Mouse (Mus musculus) gastrocnemius, adult 2 months (tissue): ENCODE data around the gene Plin1. TPM values are rescaled to one million over a fixed set of nuclear protein-coding genes. Genes with fewer than 3 reads are reported as not detected.

Source experiments
- DNase-seq: peaks from one replicate; pipeline ENCODE4 v3.0.0; 2022
- H3K27ac ChIP-seq: fragments of 200-600 bp; 2 replicates; pipeline ENCODE4 v1.8.1; 2022; ENCODE audit warnings: mild to moderate bottlenecking
- H3K4me3 ChIP-seq: fragments of 200-600 bp; 2 replicates; pipeline ENCODE4 v1.8.1; 2022; ENCODE audit warnings: mild to moderate bottlenecking, moderate library complexity
- CTCF ChIP-seq: fragments of 200-600 bp; IDR thresholded peaks from 2 replicates; pipeline ENCODE4 v1.8.1; 2022; ENCODE audit warnings: antibody characterized with exemption, mild to moderate bottlenecking, moderate library complexity
- intact Hi-C: fragments of 180-260 bp; cut with DNase I; formaldehyde crosslinking; loops from one replicate; pipeline ENCODE4 v1.15.1; 2025
- total RNA-seq, 2 experiments: library from RNA; stranded (reverse); gene quantifications; 2 replicates each; pipeline ENCODE4 v1.2.3; 2021

Plin1 gene
- total RNA-seq, 2 experiments from 2014 or later = 0.66 to 3.6 TPM

DNA sequence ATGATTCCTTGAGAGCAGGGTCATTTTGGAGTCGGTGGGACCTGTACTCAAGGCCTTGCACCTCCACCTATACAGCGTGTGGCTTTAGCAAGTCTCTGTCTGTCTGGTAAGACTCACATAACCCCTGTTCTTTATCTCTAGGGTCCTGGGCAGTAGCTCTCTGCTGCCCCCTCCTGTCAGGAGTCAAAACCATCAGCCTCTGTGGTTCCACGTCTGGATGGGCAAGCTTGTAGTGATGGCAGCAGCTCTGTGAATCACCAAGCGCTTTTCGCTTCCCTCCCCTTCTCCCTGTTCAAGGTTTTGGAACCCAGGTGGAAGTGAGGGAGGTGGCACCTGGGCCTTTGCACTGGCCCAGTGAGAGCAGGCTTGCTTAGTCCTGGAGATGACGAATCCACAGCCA, 4.5 kb downstream of the Plin1 start:
- intact Hi-C loops = loop anchor here (1.0 to 10.0 kb wide), 2 partner anchors 116 to 233 kb away; no protein-coding TSS in a partner anchor
- peak; percentile 86 for TF ChIP-seq CTCF
- no peak overlapping the region for H3K4me3 ChIP-seq
- peak; percentile 61 for DNase-seq
- no peak overlapping the region for H3K27ac ChIP-seq

DNA sequence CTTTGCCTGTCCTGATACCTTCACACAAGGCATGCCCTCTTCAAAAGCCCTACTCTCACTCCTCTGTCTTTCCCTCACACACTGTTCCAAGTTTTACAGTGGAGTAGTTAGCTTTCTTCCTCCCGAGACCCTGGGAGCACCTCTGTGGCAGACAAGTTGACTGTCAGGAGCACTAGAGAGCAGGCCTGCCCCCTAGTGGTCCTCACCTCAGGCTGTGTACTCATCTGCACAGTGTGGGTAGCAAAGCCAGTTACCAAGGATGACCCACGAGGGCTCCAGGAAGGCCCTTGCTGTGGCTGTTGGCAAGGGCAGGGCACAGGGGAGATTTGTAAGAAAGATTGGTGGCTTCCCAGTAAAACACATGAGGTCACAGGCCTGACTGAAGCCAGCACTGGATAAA, 5.6 kb downstream of the Plin1 start:
- TF ChIP-seq CTCF = peak; percentile 76
- H3K4me3 ChIP-seq = no peak overlapping the region
- DNase-seq = peak; percentile 63
- no peak overlapping the region for H3K27ac ChIP-seq
- intact Hi-C loops = loop anchor here (10.0 kb wide), 1 partner anchor 232 kb away; no protein-coding TSS in a partner anchor

DNA sequence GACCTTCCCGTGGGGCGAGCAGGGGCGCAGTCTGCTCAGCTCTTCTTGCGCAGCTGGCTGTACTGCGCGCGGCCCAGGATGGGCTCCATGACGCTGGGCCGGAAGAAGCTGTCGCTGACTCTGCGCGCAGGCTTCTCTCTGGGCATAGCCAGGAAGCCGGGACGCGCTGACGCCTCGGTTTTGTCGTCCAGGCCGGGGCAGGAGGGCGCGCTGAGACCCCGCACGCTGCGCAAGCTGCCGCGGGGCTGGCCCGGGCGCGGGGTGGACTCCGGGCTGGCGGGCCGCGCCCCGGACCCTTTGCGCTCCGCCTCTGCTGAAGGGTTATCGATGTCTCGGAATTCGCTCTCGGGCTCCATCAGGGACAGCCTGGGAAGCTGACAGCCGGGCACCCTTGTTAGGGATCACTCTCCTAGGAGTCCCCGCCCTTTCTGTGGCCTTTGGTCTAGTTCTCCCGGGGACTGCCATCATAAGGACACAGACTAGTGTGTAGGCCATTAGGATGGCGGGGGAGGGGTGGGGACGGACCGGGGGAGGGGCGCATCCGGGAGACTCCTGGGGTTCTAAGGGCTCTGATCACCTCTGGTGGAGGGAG, 11.2 kb downstream of the Plin1 start:
- peak overlapping the region; percentile 80 for H3K4me3 ChIP-seq
- intact Hi-C loops = loop anchor here (10.0 kb wide), 1 partner anchor 227 kb away; no protein-coding TSS in a partner anchor
- peak; percentile 60 for DNase-seq
- TF ChIP-seq CTCF = no peak
- peak overlapping the region; percentile 72 for H3K27ac ChIP-seq

DNA sequence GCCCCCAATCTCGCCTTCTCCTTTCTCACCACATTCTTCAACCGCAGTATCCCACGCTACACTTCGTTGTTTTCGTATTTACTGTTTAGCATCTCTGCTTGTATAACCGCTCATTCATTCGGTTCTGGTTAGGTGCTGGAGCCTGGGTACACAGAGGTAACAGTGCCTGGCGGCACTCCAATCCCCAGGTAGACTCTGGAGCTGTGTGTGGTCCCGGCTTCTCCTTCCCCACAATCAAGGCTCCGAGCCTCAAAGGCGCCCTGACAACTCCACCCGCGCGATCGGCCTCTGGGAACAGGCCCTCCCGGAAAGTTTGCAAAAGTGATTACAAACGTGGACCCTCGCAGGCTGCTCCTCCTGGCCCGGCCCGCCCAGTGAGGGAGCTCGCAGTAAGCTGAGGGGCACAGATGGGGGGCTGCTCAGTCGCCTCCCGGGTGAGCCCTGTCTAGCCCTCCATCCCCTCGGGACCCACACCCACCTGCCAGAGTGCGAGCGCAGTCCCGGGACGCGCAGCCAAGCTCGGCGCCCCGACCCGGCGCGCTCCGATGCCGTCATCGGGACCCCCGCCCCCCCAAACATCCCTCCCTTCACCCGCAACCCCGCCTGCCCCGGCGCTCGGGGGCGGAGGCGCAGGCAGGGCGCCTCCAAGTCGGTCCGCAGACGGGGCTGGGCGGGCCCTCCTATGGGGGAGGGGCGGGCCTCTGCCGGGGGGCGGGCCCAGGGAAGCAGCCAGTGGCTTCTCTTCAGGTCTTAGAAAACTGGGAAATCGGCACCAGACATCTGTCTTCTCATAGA, 17.3 kb downstream of the Plin1 start, which contains the start of gene Kif7:
TSS of gene Kif7 (minus strand) at position 534 of the 795 bp plus-strand sequence.
- Histone ChIP-seq H3K4me3 (peak within 1 kb of the TSS; percentile 92), H3K27ac (peak within 1 kb of the TSS; percentile 70)
- intact Hi-C loops = no loop called here
- TF ChIP-seq CTCF = no peak
- peak; percentile 86 for DNase-seq

DNA sequence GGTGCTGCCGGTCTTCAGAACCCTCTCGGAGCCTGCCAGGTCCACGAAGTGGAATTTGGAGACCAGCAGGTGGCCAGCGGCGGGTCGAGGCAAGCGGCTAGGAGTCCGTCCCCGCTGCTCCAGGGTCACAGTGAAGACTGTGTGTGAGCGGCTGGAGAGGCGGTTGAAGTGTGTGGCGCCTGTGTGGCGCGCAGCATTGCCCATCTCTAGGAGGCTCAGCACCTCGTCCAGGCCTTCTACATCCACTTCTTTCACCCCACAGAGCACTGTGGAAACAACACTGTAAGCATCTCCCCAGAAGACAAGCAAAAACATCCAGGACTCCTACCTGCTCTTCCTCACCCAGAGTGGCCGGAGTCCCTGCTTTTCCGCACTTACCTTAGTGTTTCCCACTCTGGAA, 21.9 kb downstream of the Plin1 start:
- H3K27ac ChIP-seq = no peak overlapping the region
- intact Hi-C loops = loop anchor here (5.0 kb wide), 1 partner anchor 49 kb away; the partner anchor contains the start of gene Ticrr
- DNase-seq = no peak
- H3K4me3 ChIP-seq = no peak overlapping the region
- TF ChIP-seq CTCF = no peak

DNA sequence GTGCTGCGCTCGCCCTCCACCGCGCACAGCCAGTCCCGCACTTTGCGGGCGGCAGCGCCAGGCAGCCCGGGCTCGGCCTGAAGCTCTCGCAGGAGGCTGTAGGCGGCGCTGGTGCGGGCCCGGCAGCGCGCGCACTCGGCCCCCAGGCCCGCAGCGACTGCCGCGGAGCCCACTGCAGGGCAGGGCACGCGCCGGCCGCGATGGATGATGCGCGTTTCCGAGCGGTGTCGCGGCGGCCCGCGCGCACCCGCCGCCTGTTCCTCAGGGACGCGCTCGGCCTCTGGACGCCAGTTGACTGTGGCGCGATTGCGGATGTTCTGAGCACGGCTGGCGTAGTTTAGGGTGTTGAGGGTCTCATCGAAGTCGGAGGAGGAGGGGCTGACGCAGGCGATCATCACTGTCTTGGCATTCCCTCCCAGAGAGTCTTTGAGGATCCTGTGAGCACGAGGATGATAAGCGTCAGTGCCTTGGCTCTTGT, 22.5 kb downstream of the Plin1 start:
- TF ChIP-seq CTCF = peak; percentile 45
- intact Hi-C loops = loop anchor here (5.0 kb wide), 1 partner anchor 48 kb away; the partner anchor contains the start of gene Ticrr

DNA sequence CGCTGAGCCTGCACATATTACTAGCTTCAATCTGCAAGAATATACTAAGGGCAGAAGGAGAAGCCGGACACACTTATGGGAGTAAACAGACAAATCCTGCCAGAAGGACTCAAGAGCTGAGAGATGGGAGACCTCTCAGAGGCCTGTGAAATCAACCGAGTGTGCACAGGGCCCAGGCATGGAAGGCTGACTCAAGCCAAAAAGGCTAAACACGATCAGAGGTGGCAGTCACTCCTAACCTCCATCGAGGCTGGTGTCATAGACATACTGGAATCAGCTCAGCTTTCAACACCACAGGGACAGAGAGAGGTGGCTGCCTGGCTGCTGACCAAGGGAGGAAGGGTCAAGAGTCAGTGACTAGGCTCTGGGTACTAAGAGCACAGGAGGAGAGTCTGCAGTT, 27.5 kb downstream of the Plin1 start:
- DNase-seq = no peak
- TF ChIP-seq CTCF = no peak
- intact Hi-C loops = no loop called here
- Histone ChIP-seq H3K4me3 (no peak overlapping the region), H3K27ac (no peak overlapping the region)

More for the DNA sequence above, 22.5 kb downstream of the Plin1 start:
- no peak for DNase-seq
- Histone ChIP-seq H3K4me3 (peak overlapping the region; percentile 63), H3K27ac (no peak overlapping the region)

DNA sequence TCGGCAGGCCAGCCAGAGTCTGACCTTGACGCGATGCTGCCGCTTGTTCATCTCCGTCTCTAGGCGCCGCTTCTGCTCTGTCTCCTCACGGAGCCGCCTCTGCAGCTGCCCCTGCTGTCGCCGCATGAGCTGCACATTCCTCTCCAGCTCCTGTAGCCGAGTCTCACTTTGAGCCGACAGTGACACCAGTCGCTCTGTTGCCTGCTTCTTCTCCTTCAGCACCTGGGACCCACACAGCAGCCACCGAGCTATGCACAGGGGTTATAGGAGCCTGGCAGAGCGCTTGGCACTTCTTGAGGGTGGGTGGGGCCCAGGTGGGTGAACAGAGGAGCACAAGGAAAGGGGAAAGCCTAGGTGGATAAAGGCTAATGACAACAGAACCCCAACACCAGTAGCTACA, 29.9 kb downstream of the Plin1 start:
- intact Hi-C loops = no loop called here
- no peak for TF ChIP-seq CTCF

DNA sequence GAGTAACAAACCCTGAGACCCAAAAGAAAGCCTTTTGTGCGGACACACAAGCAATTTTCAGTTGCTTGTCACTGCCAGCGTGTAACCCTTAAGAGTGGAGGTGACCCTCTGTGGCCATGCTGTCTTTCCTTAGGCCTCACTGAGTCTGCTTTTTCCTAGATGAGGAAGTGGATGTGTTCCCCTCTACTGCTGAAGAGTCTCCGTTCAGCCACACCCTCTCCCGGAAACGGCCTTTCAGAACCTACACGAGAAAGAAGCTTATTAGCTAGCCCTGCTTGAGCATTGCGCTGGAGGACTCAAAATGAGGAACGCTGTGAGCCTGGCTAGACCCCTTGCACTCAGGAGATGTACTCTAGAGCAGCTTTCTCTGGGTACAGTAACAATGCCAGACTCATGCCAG, 36.2 kb downstream of the Plin1 start:
- intact Hi-C loops = no loop called here
- DNase-seq = no peak
- Histone ChIP-seq H3K4me3 (no peak overlapping the region), H3K27ac (no peak overlapping the region)
- no peak for TF ChIP-seq CTCF

More for the DNA sequence above, 29.9 kb downstream of the Plin1 start:
- Histone ChIP-seq H3K4me3 (no peak overlapping the region), H3K27ac (no peak overlapping the region)
- no peak for DNase-seq

DNA sequence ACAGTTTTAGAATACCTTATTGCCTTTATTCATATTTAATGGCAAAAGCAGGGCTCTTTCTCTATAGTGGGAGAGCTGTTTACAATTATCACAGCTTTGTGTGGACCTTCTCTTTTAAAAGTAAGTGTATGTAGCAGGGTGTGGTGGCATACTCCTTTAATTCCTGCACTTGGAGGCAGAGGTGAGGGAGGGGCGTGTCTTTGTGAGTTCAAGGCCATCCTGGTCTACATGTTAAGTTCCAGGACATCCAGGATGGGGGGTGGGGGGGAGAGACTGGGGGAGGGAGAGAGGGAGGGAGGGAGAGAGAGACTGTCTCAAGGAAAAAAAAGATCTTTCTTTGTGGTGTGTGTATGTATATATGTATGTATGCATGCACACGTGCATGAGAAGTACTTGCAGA, 52.5 kb downstream of the Plin1 start:
- DNase-seq = no peak
- intact Hi-C loops = no loop called here
- no peak for TF ChIP-seq CTCF
- no peak overlapping the region for H3K27ac ChIP-seq
- H3K4me3 ChIP-seq = no peak overlapping the region

DNA sequence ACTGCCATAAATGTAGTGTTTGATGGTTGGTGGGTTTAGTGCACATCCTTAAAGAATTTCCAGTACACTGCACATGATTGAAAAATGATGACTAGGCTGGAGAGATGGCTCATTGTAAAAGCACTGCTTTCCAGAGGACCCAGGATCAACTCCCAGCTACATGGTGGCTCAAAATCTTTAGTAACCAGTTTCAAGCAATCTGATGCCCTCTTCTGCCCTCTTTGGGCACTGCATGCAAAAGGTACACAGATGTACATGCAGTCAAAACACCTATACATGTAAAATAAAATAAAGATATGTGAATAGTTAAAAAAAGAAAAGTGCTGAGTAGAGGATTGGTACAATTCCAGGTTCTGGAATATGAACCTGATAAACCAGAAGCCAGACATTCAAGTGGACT, 53.5 kb downstream of the Plin1 start:
- peak; percentile 33; the same call in 1 of the 2 replicates for TF ChIP-seq CTCF
- intact Hi-C loops = no loop called here

DNA sequence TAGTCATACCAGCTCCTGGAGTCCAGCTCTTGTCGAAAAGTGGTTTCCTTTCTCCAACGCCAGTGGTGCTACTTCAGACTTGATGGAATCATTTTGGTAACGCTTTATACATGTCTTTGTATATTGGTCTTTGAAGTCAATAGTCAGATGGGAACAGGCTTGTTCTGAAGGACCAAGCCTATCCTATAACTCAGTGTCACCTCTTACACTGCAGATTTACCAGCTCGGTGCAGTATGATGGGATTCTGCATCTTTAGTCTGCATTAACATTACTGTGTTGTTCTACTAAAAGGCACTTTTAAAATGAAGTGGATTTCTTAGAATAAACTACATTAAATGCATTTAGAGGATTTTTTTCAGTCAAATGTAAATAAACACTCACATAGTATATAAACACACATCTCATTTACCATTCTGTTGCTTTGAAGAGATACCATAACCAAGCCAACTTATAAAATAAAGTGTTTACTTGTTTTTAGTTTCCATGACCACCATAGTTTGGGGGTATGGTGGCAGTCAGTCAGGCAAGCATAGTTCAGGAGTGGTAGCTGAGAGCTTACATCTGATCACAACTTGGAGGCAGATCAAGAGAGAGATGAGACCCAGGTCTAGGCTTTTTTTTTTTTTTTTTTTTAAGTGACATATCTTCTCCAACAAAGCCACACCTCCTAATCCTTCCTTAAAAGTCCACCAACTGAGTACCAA, 61.7 kb downstream of the Plin1 start:
- H3K27ac ChIP-seq = no peak overlapping the region
- no peak for TF ChIP-seq CTCF
- DNase-seq = no peak
- no peak overlapping the region for H3K4me3 ChIP-seq
- intact Hi-C loops = no loop called here

More for the DNA sequence above, 53.5 kb downstream of the Plin1 start:
- no peak for DNase-seq
- Histone ChIP-seq H3K4me3 (no peak overlapping the region), H3K27ac (no peak overlapping the region)

Other genes with a start within 250 kb of the Plin1 start
- not detected for gene Rhcg, start 115.2 kb downstream of the Plin1 start, total RNA-seq
- gene Ticrr, start 72.7 kb downstream of the Plin1 start, total RNA-seq = not detected
- under 1 TPM; 0.54 to 0.56 TPM for gene Kif7, start 17.2 kb downstream of the Plin1 start, total RNA-seq
- 10 to 100 TPM; 10.4 to 15.2 TPM for gene Pex11a, start 10.2 kb upstream of the Plin1 start, total RNA-seq
- gene Wdr93, start 10.3 kb upstream of the Plin1 start, total RNA-seq = under 1 TPM in 1 of 2 experiments, not detected in 1; 0.14 TPM
- not detected for gene Mesp1, start 60.9 kb upstream of the Plin1 start, total RNA-seq
- not detected for gene Mesp2, start 77.8 kb upstream of the Plin1 start, total RNA-seq
- gene Anpep, start 128.2 kb upstream of the Plin1 start, total RNA-seq = 1 to 10 TPM; 4.1 to 7.2 TPM
- gene Ap3s2, start 187.7 kb upstream of the Plin1 start, total RNA-seq = 10 to 100 TPM; 17.1 to 19.0 TPM
- 1 to 10 TPM; 2.7 to 3.3 TPM for gene Arpin, start 202.5 kb upstream of the Plin1 start, total RNA-seq